Mouse (Mus musculus) retina, postnatal 7 days (tissue): ENCODE measurements around the gene Cpm.

Experiments
- DNase-seq: peaks from one replicate; pipeline ENCODE4 v3.0.0-alpha.2; 2012; ENCODE audit warnings: low read depth, low spot score

The Cpm gene

GRCm38 (mm10) chr10:117675096-117676035 lies 46.1 kb downstream of the Cpm start:
- DNase-seq: peak; percentile 64

GRCm38 (mm10) chr10:117676036-117676643 lies 46.8 kb downstream of the Cpm start:
- DNase-seq: peak; percentile 14

- DNase-seq: peak; percentile 53
These were observed 47.5 kb downstream of the Cpm start for GRCm38 (mm10) chr10:117676644-117677313.

- DNase-seq: no peak
These were observed 48.4 kb downstream of the Cpm start for GRCm38 (mm10) chr10:117677494-117678236.

GRCm38 (mm10) chr10:117678357-117678756 lies 49.1 kb downstream of the Cpm start:
- DNase-seq: no peak

GRCm38 (mm10) chr10:117679029-117679686 lies 49.9 kb downstream of the Cpm start:
- DNase-seq: no peak

- no peak for DNase-seq
These were observed 50.7 kb downstream of the Cpm start for GRCm38 (mm10) chr10:117679963-117680473.

- no peak for DNase-seq
These were observed 51.7 kb downstream of the Cpm start for GRCm38 (mm10) chr10:117680868-117681513.

- no peak for DNase-seq
These were observed 52.2 kb downstream of the Cpm start for GRCm38 (mm10) chr10:117681543-117681942.

- DNase-seq: peak; percentile 30
These were observed 52.9 kb downstream of the Cpm start for GRCm38 (mm10) chr10:117681999-117682857.

- no peak for DNase-seq
These were observed 53.8 kb downstream of the Cpm start for GRCm38 (mm10) chr10:117682858-117683733.

GRCm38 (mm10) chr10:117683734-117684037 lies 54.4 kb downstream of the Cpm start:
- no peak for DNase-seq

GRCm38 (mm10) chr10:117684298-117685170 lies 55.2 kb downstream of the Cpm start:
- DNase-seq: no peak

- DNase-seq: no peak
These were observed 56.0 kb downstream of the Cpm start for GRCm38 (mm10) chr10:117685171-117685848.

GRCm38 (mm10) chr10:117685849-117686591 lies 56.7 kb downstream of the Cpm start:
- DNase-seq: no peak

- DNase-seq: no peak
These were observed 57.7 kb downstream of the Cpm start for GRCm38 (mm10) chr10:117687018-117687417.
